Mouse (Mus musculus): ENCODE data around the gene Cpsf4.
"Not testable (repeated sequence)": the region's sequence is repeated elsewhere in the genome, so short reads cannot be mapped to it uniquely, and the experiment has no call there.

Gene Cpsf4

GRCm38 (mm10) chr5:145166536-145167305, at the start of gene Cpsf4, which contains the start of gene Ptcd1:
Gene Cpsf4 (plus strand): TSS chr5:145167213.
Gene Ptcd1 (minus strand): TSS chr5:145167108.
- DNase-seq = peak; percentile 98

DNA sequence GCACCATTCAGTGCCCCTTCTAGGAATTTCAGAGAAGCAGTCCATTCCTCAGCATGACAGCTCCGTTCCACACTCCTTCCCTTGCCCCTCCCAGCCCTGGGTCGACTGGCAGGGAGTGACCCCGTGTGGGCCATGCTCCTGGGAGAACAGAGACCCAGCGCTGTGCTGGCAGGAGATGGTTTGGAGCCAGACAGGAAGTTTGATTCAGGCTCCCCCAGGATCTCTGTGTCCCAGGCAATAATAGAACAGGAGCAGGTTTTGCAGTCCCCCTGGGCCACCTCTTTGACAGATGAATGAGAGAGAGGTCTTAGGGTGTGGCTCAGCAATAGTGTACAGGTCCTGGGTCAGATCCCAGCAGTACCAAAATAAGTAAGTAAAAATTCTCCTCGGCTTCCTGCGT, 49.0 kb upstream of the Cpsf4 start:
- no peak for DNase-seq

GRCm38 (mm10) chr5:145118461-145118860, 48.6 kb upstream of the Cpsf4 start:
- no peak for DNase-seq

GRCm38 (mm10) chr5:145119385-145119784, 47.6 kb upstream of the Cpsf4 start:
- DNase-seq = no peak

- DNase-seq = no peak
Measured at GRCm38 (mm10) chr5:145120921-145121320, 46.1 kb upstream of the Cpsf4 start.

GRCm38 (mm10) chr5:145123396-145123795, 43.6 kb upstream of the Cpsf4 start:
- no peak for DNase-seq

GRCm38 (mm10) chr5:145126580-145126979, 40.4 kb upstream of the Cpsf4 start:
- no peak for DNase-seq

- no peak for DNase-seq
Measured at GRCm38 (mm10) chr5:145129124-145129523, 37.9 kb upstream of the Cpsf4 start.

DNA sequence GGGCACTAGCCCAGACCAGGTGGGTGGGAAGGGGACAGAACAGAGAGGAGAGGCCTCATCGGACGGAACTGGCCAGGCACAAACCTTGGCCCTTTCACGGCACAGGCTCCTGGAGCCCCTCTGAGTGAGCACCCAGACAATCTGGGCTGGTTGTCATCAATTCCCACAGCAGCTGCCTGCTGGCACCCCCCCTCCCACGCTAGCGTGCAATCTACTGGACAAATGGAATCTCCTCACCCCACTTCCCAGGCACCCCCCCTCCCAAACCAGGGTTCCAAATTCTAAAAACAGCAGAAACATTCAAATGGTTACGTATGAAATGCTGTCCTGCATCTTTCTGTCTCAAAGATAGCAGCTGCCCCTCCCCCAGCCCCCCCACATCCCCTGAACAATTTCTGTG, 37.2 kb upstream of the Cpsf4 start:
- not testable (repeated sequence) for DNase-seq

- no peak for DNase-seq
Measured at GRCm38 (mm10) chr5:145130191-145130590, 36.8 kb upstream of the Cpsf4 start.

GRCm38 (mm10) chr5:145130995-145131394, 36.0 kb upstream of the Cpsf4 start:
- no peak for DNase-seq

DNA sequence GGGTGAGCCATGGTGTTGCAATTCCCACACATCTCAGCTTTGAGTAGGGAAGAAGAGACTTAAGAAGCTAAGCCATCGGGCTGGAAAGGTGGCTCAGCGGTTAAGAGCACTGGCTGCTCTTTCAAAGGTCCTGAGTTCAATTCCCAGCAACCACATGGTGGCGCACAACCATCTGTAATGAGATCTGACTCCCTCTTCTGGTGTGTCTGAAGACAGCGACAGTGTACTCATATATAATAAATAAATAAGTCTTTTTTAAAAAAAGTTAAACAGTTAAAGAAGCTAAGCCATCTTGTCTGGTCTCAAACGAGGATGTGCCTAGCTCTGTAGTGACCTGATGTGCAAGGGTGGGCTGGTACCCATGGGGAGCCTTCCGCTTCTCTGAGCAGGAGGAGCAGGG, 33.7 kb upstream of the Cpsf4 start:
- DNase-seq = not testable (repeated sequence)

- no peak for DNase-seq
Measured at GRCm38 (mm10) chr5:145138836-145139235, 28.2 kb upstream of the Cpsf4 start.

DNA sequence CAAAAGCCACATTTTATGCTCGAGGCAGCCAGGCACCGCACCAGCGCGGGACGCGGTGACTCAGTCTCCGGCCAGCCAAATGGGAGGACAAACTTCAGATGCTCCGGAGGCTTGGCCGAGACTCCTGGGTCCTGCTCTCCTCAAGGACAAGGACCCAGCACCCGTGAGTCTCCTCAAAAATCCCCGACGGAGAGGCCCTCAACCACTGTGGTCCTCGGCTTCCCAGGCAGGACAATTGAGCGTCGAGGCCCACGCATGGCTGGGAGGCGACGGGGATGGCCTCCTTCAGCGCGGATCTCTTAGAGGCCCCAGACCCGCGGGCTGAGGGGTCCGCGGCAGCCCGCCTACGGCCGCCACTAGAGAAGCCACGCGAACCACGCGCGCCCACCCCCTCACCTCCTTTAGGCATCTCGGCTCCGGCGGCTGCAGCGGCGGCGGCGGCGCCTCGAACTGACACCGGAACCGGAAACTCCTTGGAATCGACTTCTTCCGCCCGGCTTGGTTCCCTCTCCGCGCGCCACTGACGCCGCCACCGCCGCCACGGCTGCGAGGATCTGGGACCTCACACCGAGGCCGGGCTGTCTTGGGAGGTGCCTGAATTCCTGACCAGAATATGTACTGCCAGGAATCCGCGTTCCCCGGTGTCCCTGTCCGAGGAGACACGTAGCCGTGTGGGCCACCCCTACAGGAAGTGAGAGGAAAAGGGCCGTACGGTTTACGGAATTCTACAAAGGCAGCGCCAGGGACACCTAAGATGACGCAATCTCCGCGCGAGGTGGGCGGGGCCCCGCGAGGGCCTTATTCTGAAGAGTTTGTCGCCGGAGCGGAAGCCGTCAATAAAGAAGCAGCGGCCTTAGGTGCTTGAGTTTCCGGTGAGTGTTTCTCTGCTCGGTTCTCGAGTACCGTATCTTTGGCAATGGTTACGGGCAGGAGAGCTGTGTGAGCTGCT, 27.2 kb upstream of the Cpsf4 start, which contains the start of the genes Pdap1 and Bud31:
Gene Pdap1 (minus strand): TSS at position 668 of the 949 bp plus-strand sequence.
Gene Bud31 (plus strand): TSS at position 792 of the 949 bp plus-strand sequence.
- DNase-seq = peak; percentile 97

GRCm38 (mm10) chr5:145140611-145141010, 26.4 kb upstream of the Cpsf4 start:
- peak; percentile 20 for DNase-seq

DNA sequence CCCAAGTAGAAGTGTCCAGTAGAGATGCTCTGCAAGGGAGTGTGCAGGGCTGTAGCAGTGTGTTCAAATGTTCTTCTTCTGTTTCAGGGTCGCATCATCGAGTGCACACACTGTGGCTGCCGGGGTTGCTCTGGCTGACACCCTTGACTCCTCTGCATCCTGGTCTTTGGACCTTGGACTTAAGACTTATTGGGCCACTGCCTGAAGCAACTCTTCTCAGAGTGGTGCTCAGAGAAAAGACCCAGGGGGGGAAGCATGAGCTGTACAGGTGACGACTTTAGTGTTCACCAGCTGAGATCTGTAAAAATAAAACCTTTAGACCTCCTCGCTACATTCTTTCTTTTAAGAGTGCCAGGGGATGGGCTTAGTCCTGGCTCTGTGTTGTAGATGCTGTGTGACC, 19.3 kb upstream of the Cpsf4 start:
- DNase-seq = no peak

DNA sequence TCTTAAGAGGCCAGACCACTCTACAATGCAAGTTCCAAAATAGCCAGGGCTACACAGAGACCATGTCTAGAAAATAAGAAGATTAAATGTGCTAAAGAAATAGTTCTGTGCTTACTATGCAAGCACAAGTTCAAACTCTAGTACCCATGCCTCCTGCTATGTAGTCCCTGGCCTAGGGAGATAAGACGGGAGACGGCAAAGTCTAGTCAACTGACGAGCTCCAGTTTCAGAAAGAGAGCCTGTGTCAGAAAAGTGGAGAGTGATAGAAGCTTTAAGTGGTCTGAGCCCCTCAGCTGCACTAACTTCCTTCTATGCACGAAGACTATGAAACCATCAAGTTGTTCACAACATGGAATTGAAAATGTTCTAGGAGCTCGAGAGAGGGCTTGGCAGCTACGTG, 17.7 kb upstream of the Cpsf4 start:
- DNase-seq = no peak

DNA sequence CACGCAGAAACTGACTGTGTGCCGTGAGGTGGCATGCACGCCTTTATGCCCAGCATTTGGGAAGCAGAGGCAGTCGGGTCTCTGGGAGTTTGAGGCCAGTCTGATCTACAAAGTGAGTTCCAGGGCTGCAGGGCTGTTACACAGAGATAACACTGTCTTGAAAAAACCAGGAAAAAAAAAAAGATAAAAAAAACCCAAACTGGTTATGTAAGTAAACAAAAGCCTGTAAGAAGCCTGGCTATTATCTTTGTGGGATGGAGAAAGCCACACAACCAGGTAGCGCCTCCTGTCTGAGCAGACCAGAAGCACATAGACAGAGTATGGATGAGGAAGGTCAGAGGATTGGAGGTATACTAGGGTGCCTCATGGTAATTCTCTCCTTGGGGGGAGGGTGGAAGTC, 14.3 kb upstream of the Cpsf4 start:
- no peak for DNase-seq

DNA sequence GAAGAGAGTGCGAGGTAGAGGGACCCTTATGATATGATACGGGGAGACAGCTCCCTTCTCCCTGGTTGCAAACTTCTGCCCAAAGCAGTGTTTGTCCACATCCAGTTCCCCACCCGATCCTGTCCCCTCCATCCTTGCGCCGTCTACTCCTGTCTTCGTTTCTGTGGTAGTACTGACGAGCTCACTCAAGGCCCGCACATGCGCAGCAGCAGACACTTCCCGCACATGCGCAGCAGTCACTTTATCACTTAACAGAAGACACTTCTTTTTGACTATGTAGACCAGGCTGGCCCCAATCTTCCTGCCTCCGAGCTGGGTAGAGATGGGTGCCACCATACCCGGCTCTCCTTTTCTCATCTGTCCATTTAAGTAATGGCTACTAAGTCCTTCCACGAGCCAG, 5.7 kb upstream of the Cpsf4 start:
- DNase-seq = no peak

GRCm38 (mm10) chr5:145164710-145165109, 2.3 kb upstream of the Cpsf4 start:
- DNase-seq = no peak

DNA sequence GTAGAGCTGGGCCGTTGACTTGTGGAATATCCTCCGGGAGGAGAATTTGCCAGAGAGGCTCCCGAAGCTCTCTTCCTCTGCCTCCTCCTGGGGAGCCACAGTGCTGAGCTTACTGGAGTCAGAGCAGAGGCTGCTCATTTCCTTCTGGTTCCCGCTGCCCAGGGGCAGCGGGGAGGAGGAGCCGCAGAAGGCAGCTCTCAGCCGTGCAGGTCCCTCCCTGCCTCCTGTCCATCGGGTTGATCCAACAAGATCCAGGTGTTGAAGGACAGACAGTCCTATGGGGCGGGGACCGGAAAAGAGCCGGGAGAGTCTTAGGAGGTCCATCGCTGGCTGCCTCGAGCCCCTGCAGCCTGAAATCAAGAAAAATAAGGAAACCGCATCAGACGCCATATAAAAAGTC, 1.8 kb upstream of the Cpsf4 start:
- DNase-seq = no peak

GRCm38 (mm10) chr5:145167306-145167661, 271 bp downstream of the Cpsf4 start:
- DNase-seq = no peak

GRCm38 (mm10) chr5:145178461-145178980, 11.5 kb downstream of the Cpsf4 start:
- no peak for DNase-seq
